ENCODE assay signal across 22 mouse cellular contexts in genomic region chr5:77853999-77854784, GRCm38 (mm10).
DNase-seq lines count a peak whose midpoint lies in the region; ATAC-seq and TF ChIP-seq lines count a peak whose summit lies in the region.
"Had no signal": no experiment of that assay in that cellular context is flagged by ENCODE, and none has a peak within 500 bp of the region (broad histone marks: within the 10 kb centered on the region; RNA-seq: fewer than 3 reads in every experiment).

No protein-coding gene starts in this region.

- H3K27ac ChIP-seq in forebrain, embryonic 14.5 days (ENCODE audit: low read depth, low read length): no peak overlapping the region; the same call in 1 of the 2 replicates
- H3K27ac ChIP-seq in forebrain, embryonic 11.5 days (ENCODE audit: low read depth, low read length): no peak overlapping the region
- no peak overlapping the region for H3K27ac ChIP-seq in hindbrain, postnatal 0 days
- no peak overlapping the region for H3K27ac ChIP-seq in hindbrain, embryonic 12.5 days
- no peak overlapping the region for H3K27ac ChIP-seq in midbrain, postnatal 0 days (ENCODE audit: low read depth, low read length)
- H3K27ac ChIP-seq: embryonic facial prominence, embryonic 10.5 days; heart, adult 2 months; kidney, postnatal 0 days; midbrain, embryonic 12.5 days; stomach, embryonic 15.5 days had no signal

- H3K4me3 ChIP-seq in forebrain, embryonic 14.5 days (ENCODE audit: low read depth, low read length): no peak overlapping the region
- H3K4me3 ChIP-seq in forebrain, embryonic 11.5 days (ENCODE audit: low read depth, low read length): no peak overlapping the region
- H3K4me3 ChIP-seq in hindbrain, postnatal 0 days (ENCODE audit: low read length): no peak overlapping the region
- no peak overlapping the region for H3K4me3 ChIP-seq in hindbrain, embryonic 12.5 days
- H3K4me3 ChIP-seq in midbrain, postnatal 0 days (ENCODE audit: low read depth, low read length): no peak overlapping the region
- H3K4me3 ChIP-seq: embryonic facial prominence, embryonic 10.5 days; heart, adult 2 months; midbrain, embryonic 12.5 days; stomach, embryonic 15.5 days had no signal

- no peaks in the 10 kb centered on the region for H3K27me3 ChIP-seq in forebrain, embryonic 14.5 days (replicated peaks; ENCODE audit: control insufficient read depth, insufficient read depth, low read length)
- no peaks in the 10 kb centered on the region for H3K27me3 ChIP-seq in forebrain, embryonic 11.5 days (ENCODE audit: control insufficient read depth, insufficient read depth, low read length)
- no peaks in the 10 kb centered on the region for H3K27me3 ChIP-seq in hindbrain, postnatal 0 days (ENCODE audit: insufficient read depth, low read length)
- no peaks in the 10 kb centered on the region for H3K27me3 ChIP-seq in hindbrain, embryonic 12.5 days
- H3K27me3 ChIP-seq in midbrain, postnatal 0 days (ENCODE audit: insufficient read depth, low read length): no peaks in the 10 kb centered on the region
- H3K27me3 ChIP-seq: midbrain, embryonic 12.5 days; stomach, embryonic 15.5 days had no signal

- H3K9me3 ChIP-seq in forebrain, embryonic 14.5 days (replicated peaks; ENCODE audit: control insufficient read depth, low read length): no peaks in the 10 kb centered on the region
- H3K9me3 ChIP-seq in forebrain, embryonic 11.5 days (ENCODE audit: control insufficient read depth, low read length): no peaks in the 10 kb centered on the region
- H3K9me3 ChIP-seq in hindbrain, postnatal 0 days (ENCODE audit: low read length): no peaks in the 10 kb centered on the region
- H3K9me3 ChIP-seq in hindbrain, embryonic 12.5 days (replicated peaks): no peaks in the 10 kb centered on the region
- H3K9me3 ChIP-seq in midbrain, postnatal 0 days (ENCODE audit: low read length): no peaks in the 10 kb centered on the region
- H3K9me3 ChIP-seq: embryonic facial prominence, embryonic 10.5 days; midbrain, embryonic 12.5 days; stomach, embryonic 15.5 days had no signal

- no peak for ATAC-seq in forebrain, embryonic 14.5 days
- ATAC-seq in forebrain, embryonic 11.5 days (replicated peaks; ENCODE audit: low FRiP score): no peak
- ATAC-seq in hindbrain, postnatal 0 days: 0 out of 2 replicates have a peak, but pooled peaks have one; percentile 24
- ATAC-seq in hindbrain, embryonic 12.5 days (ENCODE audit: low FRiP score): no peak
- ATAC-seq in midbrain, postnatal 0 days (ENCODE audit: low FRiP score): no peak
- ATAC-seq: CD4-positive, CD25-positive, alpha-beta regulatory T cell, adult 4 months; inflammation-experienced regulatory T-cells, adult 6 months; lung, postnatal 0 days had no signal

- no peak overlapping the region for H3K4me2 ChIP-seq in forebrain, embryonic 14.5 days (ENCODE audit: low read length)
- no peak overlapping the region for H3K4me2 ChIP-seq in forebrain, embryonic 11.5 days (ENCODE audit: low read depth, low read length, severe bottlenecking)
- H3K4me2 ChIP-seq in hindbrain, postnatal 0 days (ENCODE audit: low read depth, low read length): 0 out of 2 replicates have a peak overlapping the region, but pooled peaks have one; percentile 18
- no peak overlapping the region for H3K4me2 ChIP-seq in hindbrain, embryonic 12.5 days (replicated peaks)
- H3K4me2 ChIP-seq in midbrain, postnatal 0 days (ENCODE audit: low read depth, low read length, poor library complexity, severe bottlenecking): no peak overlapping the region
- H3K4me2 ChIP-seq: midbrain, embryonic 12.5 days; stomach, embryonic 15.5 days had no signal

- H3K36me3 ChIP-seq in forebrain, embryonic 14.5 days (ENCODE audit: control insufficient read depth, insufficient read depth, low read length): no peaks in the 10 kb centered on the region
- no peaks in the 10 kb centered on the region for H3K36me3 ChIP-seq in forebrain, embryonic 11.5 days (ENCODE audit: control insufficient read depth, insufficient read depth, low read length)
- no peaks in the 10 kb centered on the region for H3K36me3 ChIP-seq in hindbrain, postnatal 0 days (ENCODE audit: insufficient read depth, low read length)
- no peaks in the 10 kb centered on the region for H3K36me3 ChIP-seq in hindbrain, embryonic 12.5 days
- H3K36me3 ChIP-seq in midbrain, postnatal 0 days (ENCODE audit: insufficient read depth, low read length): no peaks in the 10 kb centered on the region
- H3K36me3 ChIP-seq: embryonic facial prominence, embryonic 10.5 days; midbrain, embryonic 12.5 days; stomach, embryonic 15.5 days had no signal

- intact Hi-C loops in gastrocnemius, postnatal 14 days (cut with DNase I; ENCODE audit: low total_unique reads): no loop called here

- no peaks in the 10 kb centered on the region; the same call in 1 of the 2 replicates for H3K4me1 ChIP-seq in forebrain, embryonic 14.5 days (ENCODE audit: control insufficient read depth, insufficient read depth, low read length)
- H3K4me1 ChIP-seq in forebrain, embryonic 11.5 days (replicated peaks; ENCODE audit: control insufficient read depth, insufficient read depth, low read length): no peaks in the 10 kb centered on the region
- no peaks in the 10 kb centered on the region; the same call in 1 of the 2 replicates for H3K4me1 ChIP-seq in hindbrain, postnatal 0 days (ENCODE audit: insufficient read depth, low read length)
- H3K4me1 ChIP-seq in hindbrain, embryonic 12.5 days: no peaks in the 10 kb centered on the region
- H3K4me1 ChIP-seq in midbrain, postnatal 0 days (ENCODE audit: insufficient read depth, low read length): no peaks in the 10 kb centered on the region
- H3K4me1 ChIP-seq: embryonic facial prominence, embryonic 10.5 days; midbrain, embryonic 12.5 days; stomach, embryonic 15.5 days had no signal

- TF ChIP-seq CTCF in hindbrain, postnatal 0 days (IDR thresholded peaks at IDR 0.05; ENCODE audit: low read depth): no peak
- no peak for TF ChIP-seq CTCF in midbrain, postnatal 0 days (IDR thresholded peaks at IDR 0.05)

- H3K9ac ChIP-seq in forebrain, embryonic 14.5 days (ENCODE audit: low read length): no peak overlapping the region
- H3K9ac ChIP-seq in forebrain, embryonic 11.5 days (ENCODE audit: low read length): no peak overlapping the region
- H3K9ac ChIP-seq in hindbrain, postnatal 0 days (replicated peaks; ENCODE audit: low read length): no peak overlapping the region
- H3K9ac ChIP-seq in hindbrain, embryonic 12.5 days: no peak overlapping the region
- H3K9ac ChIP-seq in midbrain, postnatal 0 days (replicated peaks; ENCODE audit: low read length, poor library complexity, severe bottlenecking): no peak overlapping the region
- H3K9ac ChIP-seq: midbrain, embryonic 12.5 days; stomach, embryonic 15.5 days had no signal

- 49% methylated on average over 12 of the region's 12 CpGs for WGBS in forebrain, embryonic 14.5 days
- 80% methylated on average over 12 of the region's 12 CpGs for WGBS in forebrain, embryonic 11.5 days
- whole genome bisulfite sequencing in hindbrain, postnatal 0 days: 44% methylated on average over 12 of the region's 12 CpGs
- WGBS in hindbrain, embryonic 12.5 days: 76% methylated on average over 12 of the region's 12 CpGs
- 53% methylated on average over 12 of the region's 12 CpGs for WGBS in midbrain, postnatal 0 days

- peak; percentile 61 for DNase-seq in forebrain, embryonic 14.5 days (ENCODE audit: low spot score)
- DNase-seq in forebrain, embryonic 11.5 days (ENCODE audit: low spot score): no peak
- peak; percentile 27 for DNase-seq in hindbrain, postnatal 0 days (ENCODE audit: low spot score)
- DNase-seq in brain, adult 2 months (ENCODE audit: low read depth, low spot score): peak; percentile 39
- DNase-seq in midbrain, postnatal 0 days (ENCODE audit: low spot score): peak; percentile 41
- DNase-seq in gastrocnemius, postnatal 14 days: no peak
- DNase-seq in right cerebral cortex, adult 18-20 months: no peak
- DNase-seq: adrenal gland, postnatal 25 days; cerebellum, adult 11 months; cerebellum, adult 9-11 months; gastrocnemius, postnatal 25 days; heart, adult 2 months; kidney, adult 2 months; thymus, postnatal 25 days had no signal

Comparison
In these comparisons a context has a peak if more than half of its experiments do, and no peak if none do; other contexts are left out.
1. DNase-seq: peak in forebrain, embryonic 14.5 days (single experiment), hindbrain, postnatal 0 days (single experiment), brain, adult 2 months (single experiment) and midbrain, postnatal 0 days (single experiment); none in forebrain, embryonic 11.5 days (single experiment), gastrocnemius, postnatal 14 days (single experiment) and right cerebral cortex, adult 18-20 months (single experiment).